Mouse (Mus musculus): Measurements from ENCODE around the gene Rnf225. TPM values are rescaled to one million over a fixed set of nuclear protein-coding genes. Genes with fewer than 3 reads are reported as not detected.

Gene Rnf225
- total and polyA plus RNA-seq, 3 experiments = 0.89 to 2.3 TPM; not detected in 1

DNA sequence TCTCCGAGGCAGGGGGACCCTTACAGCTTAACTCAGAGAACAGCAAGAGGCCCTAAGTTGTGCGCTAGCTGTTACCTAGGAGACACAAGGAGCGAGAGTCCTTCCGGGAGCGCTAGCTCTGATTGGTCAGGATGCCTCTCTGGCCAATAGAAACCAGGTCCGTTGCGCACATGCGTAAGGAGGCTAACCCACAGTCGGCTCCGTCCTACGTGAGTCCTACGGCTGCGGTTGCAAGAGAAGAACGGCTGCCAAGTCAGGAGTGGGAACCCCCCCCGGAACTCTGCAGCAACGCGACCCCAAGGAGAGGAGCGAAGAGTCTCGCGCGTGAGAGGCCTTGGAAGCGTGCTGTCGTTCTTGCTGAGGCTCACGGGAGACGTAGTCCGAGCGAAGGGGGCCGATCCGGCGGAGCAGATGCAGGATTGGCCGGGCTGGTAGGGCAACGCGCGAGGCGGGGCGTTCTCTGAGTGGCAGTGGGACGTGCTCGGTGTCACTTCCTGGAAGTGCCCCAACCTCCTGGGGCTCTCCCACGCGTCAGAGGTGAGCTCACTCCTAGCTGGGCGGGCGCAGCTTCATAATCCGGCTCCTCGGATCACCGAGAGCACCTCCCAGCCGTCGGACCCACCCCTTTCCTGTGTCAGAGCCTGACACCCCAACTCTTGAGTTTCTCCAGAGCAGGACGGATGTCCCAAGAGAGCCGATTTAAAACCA, 50.6 kb downstream of the Rnf225 start, which contains the start of gene Zfp446 (continued):
- TF ChIP-seq ZMIZ1 (IDR thresholded peaks at IDR 0.05; ENCODE audit: low read depth, low read length) (peak; percentile 57), MAX (IDR thresholded peaks at IDR 0.05; ENCODE audit: low read length) (peak; percentile 31; the same call in 1 of the 2 replicates), JUND (IDR thresholded peaks at IDR 0.05; ENCODE audit: low read depth, low read length) (no peak), TBP (IDR thresholded peaks at IDR 0.05; ENCODE audit: low read depth, low read length) (peak; percentile 36; the same call in 1 of the 2 replicates), E2F4 (IDR thresholded peaks at IDR 0.05; ENCODE audit: borderline replicate concordance, low read depth, low read length) (no peak), UBTF (IDR thresholded peaks at IDR 0.05; ENCODE audit: borderline replicate concordance, insufficient read depth, low read depth, low read length) (no peak), MAZ (IDR thresholded peaks at IDR 0.05; ENCODE audit: low read depth, low read length) (peak; percentile 80), ETS1 (IDR thresholded peaks at IDR 0.05; ENCODE audit: low read depth, low read length) (peak; percentile 71), HCFC1 (IDR thresholded peaks at IDR 0.05; ENCODE audit: low read depth, low read length) (peak; percentile 92), MYC (IDR thresholded peaks at IDR 0.05; ENCODE audit: low read depth, low read length) (no peak; the same call in none of the 2 replicates), GABPA (IDR thresholded peaks at IDR 0.05; ENCODE audit: low read depth, low read length) (no peak), KAT2A (conservative IDR thresholded peaks at IDR 0.05; ENCODE audit: low read depth, low read length) (peak; percentile 63), ZNF384 (IDR thresholded peaks at IDR 0.05; ENCODE audit: low read depth, low read length) (no peak), SMC3 (IDR thresholded peaks at IDR 0.05; ENCODE audit: low read depth, low read length) (no peak)

DNA sequence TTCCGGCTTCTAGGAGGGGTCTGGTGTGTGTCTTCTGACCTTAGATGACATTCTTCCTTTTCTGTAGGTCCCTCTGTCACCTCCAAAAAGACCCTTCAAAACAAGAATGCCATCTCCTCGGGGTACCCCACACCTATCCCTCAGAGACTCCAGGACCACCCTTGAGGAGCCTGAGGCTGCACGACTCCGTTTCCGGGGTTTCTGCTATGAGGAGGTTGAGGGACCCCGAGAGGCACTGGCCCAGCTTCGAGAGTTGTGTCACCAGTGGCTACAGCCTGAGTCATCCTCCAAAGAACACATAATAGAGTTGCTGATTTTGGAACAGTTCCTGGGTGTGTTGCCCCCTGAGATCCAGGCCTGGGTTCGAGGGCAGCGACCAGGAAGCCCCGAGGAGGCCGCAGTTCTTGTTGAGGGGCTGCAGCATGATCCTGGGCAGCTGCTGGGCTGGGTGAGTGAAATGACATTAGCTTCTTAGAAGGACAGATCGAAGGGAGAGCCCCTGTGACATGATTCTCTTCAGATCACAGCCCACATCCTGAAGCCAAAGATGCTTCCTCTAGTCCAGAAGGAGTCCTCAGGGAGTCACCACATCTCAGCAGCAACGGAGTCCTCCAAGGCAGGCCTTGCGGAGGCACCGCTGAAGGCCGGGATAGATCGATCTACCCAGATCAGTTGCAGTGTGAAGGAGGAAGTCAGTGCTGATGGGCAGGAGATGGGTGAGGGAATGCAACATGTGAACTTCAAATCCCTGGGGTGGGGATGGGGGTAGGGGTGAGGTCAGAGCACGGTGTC, 51.9 kb downstream of the Rnf225 start:
- peaks cover 0 to 15% of the 10 kb centered on the region in 2 experiments; a peak in 2 of 4 replicates for H3K4me1 ChIP-seq (ENCODE audit: control insufficient read depth in 1 of 2, insufficient read depth in 2 of 2, low read length in 2 of 2)
- no peak for DNase-seq (ENCODE audit: low read depth, low spot score)
- no peaks in the 10 kb centered on the region for H3K27me3 ChIP-seq (ENCODE audit: control insufficient read depth in 1 of 2, insufficient read depth in 2 of 2, low read length in 2 of 2)
- H3K4me3 ChIP-seq (ENCODE audit: control insufficient read depth in 1 of 2, insufficient read depth in 1 of 2, low read depth in 2 of 2, low read length in 2 of 2) = peak overlapping the region; percentile 67 to 88; a peak in 3 of 4 replicates
- no peak overlapping the region for H3K27ac ChIP-seq (ENCODE audit: control insufficient read depth, low read depth, low read length)
- TF ChIP-seq POLR2AphosphoS5 (IDR thresholded peaks at IDR 0.05; ENCODE audit: borderline replicate concordance, low read depth, low read length) = no peak
- no peak for TF ChIP-seq HCFC1 (IDR thresholded peaks at IDR 0.05; ENCODE audit: low read depth, low read length)
- no peak for TF ChIP-seq SIN3A (IDR thresholded peaks at IDR 0.05; ENCODE audit: low read length)
- no peak for TF ChIP-seq UBTF (IDR thresholded peaks at IDR 0.05; ENCODE audit: borderline replicate concordance, insufficient read depth, low read depth, low read length)
- no peak for TF ChIP-seq RCOR1 (IDR thresholded peaks at IDR 0.05; ENCODE audit: low read depth, low read length)
- TF ChIP-seq ELF1 (IDR thresholded peaks at IDR 0.05; ENCODE audit: low read depth, low read length) = no peak
- TF ChIP-seq USF1 (IDR thresholded peaks at IDR 0.05; ENCODE audit: low read depth, low read length) = no peak
- TF ChIP-seq POLR2AphosphoS2 (IDR thresholded peaks at IDR 0.05; ENCODE audit: low read length) = no peak
- no peak for TF ChIP-seq CTCF (IDR thresholded peaks at IDR 0.05 in 2 of 3, conservative IDR thresholded peaks at IDR 0.05 in 1 of 3; ENCODE audit: control insufficient read depth in 1 of 3, insufficient read depth in 1 of 3, low read depth in 2 of 3, low read length in 3 of 3, poor library complexity in 1 of 3, severe bottlenecking in 1 of 3)
- no peak for TF ChIP-seq JUND (IDR thresholded peaks at IDR 0.05; ENCODE audit: low read depth, low read length)
- no peak for TF ChIP-seq E2F4 (IDR thresholded peaks at IDR 0.05; ENCODE audit: borderline replicate concordance, low read depth, low read length)
- no peak for TF ChIP-seq ZC3H11A (IDR thresholded peaks at IDR 0.05; ENCODE audit: low read depth, low read length)
- TF ChIP-seq MAX (IDR thresholded peaks at IDR 0.05; ENCODE audit: low read length) = no peak
- TF ChIP-seq NELFE (IDR thresholded peaks at IDR 0.05; ENCODE audit: low read depth, low read length) = no peak
- TF ChIP-seq SMC3 (IDR thresholded peaks at IDR 0.05; ENCODE audit: low read depth, low read length) = no peak
- TF ChIP-seq ZKSCAN1 (IDR thresholded peaks at IDR 0.05; ENCODE audit: low read depth, low read length) = no peak
- H3K79me2 ChIP-seq (ENCODE audit: control insufficient read depth, insufficient read depth, low read length, poor library complexity) = no peaks in the 10 kb centered on the region; the same call in none of the 2 replicates
- H3K9me3 ChIP-seq (replicated peaks; ENCODE audit: insufficient read depth, low read length) = no peaks in the 10 kb centered on the region
- H3K9ac ChIP-seq (ENCODE audit: control insufficient read depth, low read depth, low read length, poor library complexity, severe bottlenecking) = peak overlapping the region; percentile 72
- peaks cover 0 to 11% of the 10 kb centered on the region in 2 experiments; a peak in 2 of 4 replicates for H3K36me3 ChIP-seq (ENCODE audit: control insufficient read depth in 1 of 2, insufficient read depth in 2 of 2, low read length in 2 of 2)
